8 mouse cellular contexts compared by ENCODE assay signal in genomic region chr6:113469432-113469831, GRCm38 (mm10). TPM values are rescaled to one million over a fixed set of nuclear protein-coding genes. Genes with fewer than 3 reads are reported as not detected.
DNase-seq lines count a peak whose midpoint lies in the region; ATAC-seq and TF ChIP-seq lines count a peak whose summit lies in the region.

No protein-coding gene starts in this region.

- peak; percentile 88 for TF ChIP-seq CTCF in C2C12 (IDR thresholded peaks at IDR 0.05; ENCODE audit: control insufficient read depth, insufficient read depth, insufficient read length)
- TF ChIP-seq CTCF in bone marrow, adult 2 months (IDR thresholded peaks at IDR 0.05; ENCODE audit: control insufficient read depth, insufficient read depth, low read length): peak; percentile 88

- TF ChIP-seq POLR2A in bone marrow, adult 2 months (IDR thresholded peaks at IDR 0.05; ENCODE audit: borderline replicate concordance, control insufficient read depth, low read depth, low read length): no peak

- WGBS in bone marrow, adult 2 months: 8% methylated on average over 31 of the region's 31 CpGs
- 3% methylated on average over 25 of the region's 31 CpGs for WGBS in embryonic facial prominence, embryonic 15.5 days
- WGBS in heart, embryonic 12.5 days: 2% methylated on average over 31 of the region's 31 CpGs
- 1% methylated on average over 31 of the region's 31 CpGs for WGBS in kidney, embryonic 14.5 days
- WGBS in liver, embryonic 13.5 days (ENCODE audit: insufficient replicate concordance): 2% methylated on average over 31 of the region's 31 CpGs

- H3K36me3 ChIP-seq in C2C12 (ENCODE audit: control insufficient read depth, insufficient read depth): no peaks in the 10 kb centered on the region
- no peaks in the 10 kb centered on the region for H3K36me3 ChIP-seq in embryonic facial prominence, embryonic 15.5 days
- no peaks in the 10 kb centered on the region for H3K36me3 ChIP-seq in heart, embryonic 12.5 days
- H3K36me3 ChIP-seq in kidney, embryonic 14.5 days (ENCODE audit: control insufficient read depth, insufficient read depth, low read length): no peaks in the 10 kb centered on the region
- H3K36me3 ChIP-seq in liver, embryonic 13.5 days: no peaks in the 10 kb centered on the region
- H3K36me3 ChIP-seq in splenic B cell, adult 2 months (ENCODE audit: control insufficient read depth, insufficient read depth, low read length, poor library complexity, severe bottlenecking): no peaks in the 10 kb centered on the region

- H3K4me1 ChIP-seq in bone marrow, adult 2 months (ENCODE audit: control insufficient read depth, insufficient read depth, low read length): peaks cover 4% of the 10 kb centered on the region
- H3K4me1 ChIP-seq in embryonic facial prominence, embryonic 15.5 days: peaks cover 33% of the 10 kb centered on the region
- H3K4me1 ChIP-seq in heart, embryonic 12.5 days (replicated peaks): peaks cover 31% of the 10 kb centered on the region
- H3K4me1 ChIP-seq in kidney, embryonic 14.5 days (ENCODE audit: control insufficient read depth, insufficient read depth, low read length): peaks cover 20% of the 10 kb centered on the region; the same call in 1 of the 2 replicates
- H3K4me1 ChIP-seq in liver, embryonic 13.5 days (replicated peaks): peaks cover 28% of the 10 kb centered on the region

- H3K79me3 ChIP-seq in C2C12 (ENCODE audit: low read depth): peaks cover 1% of the 10 kb centered on the region

- H3ac ChIP-seq in C2C12 (ENCODE audit: control insufficient read depth, insufficient read length, low read depth): peak overlapping the region; percentile 9

- DNase-seq in liver, embryonic 13.5 days: peak; percentile 41
- DNase-seq in naive thymus-derived CD4-positive, alpha-beta T cell, adult 2 months (ENCODE audit: low read depth): peak; percentile 72
- peak; percentile 74 for DNase-seq in splenic B cell, adult 2 months (ENCODE audit: low read depth, low spot score)

- H3K79me2 ChIP-seq in C2C12 (ENCODE audit: control insufficient read depth, insufficient read depth): no peaks in the 10 kb centered on the region

- no peaks in the 10 kb centered on the region for H3K9me3 ChIP-seq in embryonic facial prominence, embryonic 15.5 days (replicated peaks)
- H3K9me3 ChIP-seq in heart, embryonic 12.5 days (replicated peaks): no peaks in the 10 kb centered on the region
- no peaks in the 10 kb centered on the region for H3K9me3 ChIP-seq in kidney, embryonic 14.5 days (ENCODE audit: control insufficient read depth, low read length)
- H3K9me3 ChIP-seq in liver, embryonic 13.5 days (replicated peaks): no peaks in the 10 kb centered on the region

- H3K4me3 ChIP-seq in C2C12 (ENCODE audit: insufficient read depth, poor library complexity, severe bottlenecking): no peak overlapping the region
- peak overlapping the region; percentile 29 for H3K4me3 ChIP-seq in bone marrow, adult 2 months (replicated peaks; ENCODE audit: control insufficient read depth, low read depth, low read length)
- peak overlapping the region; percentile 40 for H3K4me3 ChIP-seq in embryonic facial prominence, embryonic 15.5 days (replicated peaks)
- H3K4me3 ChIP-seq in heart, embryonic 12.5 days: peak overlapping the region; percentile 45
- peak overlapping the region; percentile 36 for H3K4me3 ChIP-seq in kidney, embryonic 14.5 days (ENCODE audit: low read length)
- peak overlapping the region; percentile 45 for H3K4me3 ChIP-seq in liver, embryonic 13.5 days (replicated peaks)

- peak; percentile 61 for ATAC-seq in embryonic facial prominence, embryonic 15.5 days (ENCODE audit: insufficient number of reproducible peaks, low FRiP score, low TSS enrichment, low read depth)
- ATAC-seq in heart, embryonic 12.5 days (ENCODE audit: insufficient number of reproducible peaks, low FRiP score): peak; percentile 54
- peak; percentile 63 for ATAC-seq in kidney, embryonic 14.5 days (ENCODE audit: low FRiP score, low TSS enrichment)
- ATAC-seq in liver, embryonic 13.5 days (ENCODE audit: low read depth): peak; percentile 56

- H3K27ac ChIP-seq in bone marrow, adult 2 months (ENCODE audit: control insufficient read depth, insufficient read depth, low read depth, low read length, poor library complexity): no peak overlapping the region
- H3K27ac ChIP-seq in embryonic facial prominence, embryonic 15.5 days (replicated peaks): 0 out of 2 replicates have a peak overlapping the region, but pooled peaks have one; percentile 41
- no peak overlapping the region for H3K27ac ChIP-seq in heart, embryonic 12.5 days (ENCODE audit: poor library complexity, severe bottlenecking)
- H3K27ac ChIP-seq in kidney, embryonic 14.5 days (ENCODE audit: low read depth, low read length): no peak overlapping the region
- H3K27ac ChIP-seq in liver, embryonic 13.5 days: no peak overlapping the region

- H3K4me2 ChIP-seq in embryonic facial prominence, embryonic 15.5 days (replicated peaks): peak overlapping the region; percentile 68
- H3K4me2 ChIP-seq in heart, embryonic 12.5 days: peak overlapping the region; percentile 81
- peak overlapping the region; percentile 67 for H3K4me2 ChIP-seq in kidney, embryonic 14.5 days (replicated peaks; ENCODE audit: low read depth, low read length)
- H3K4me2 ChIP-seq in liver, embryonic 13.5 days: peak overlapping the region; percentile 70

- peaks cover 9% of the 10 kb centered on the region for H3K27me3 ChIP-seq in C2C12 (ENCODE audit: control insufficient read depth, insufficient read depth, insufficient read length)
- H3K27me3 ChIP-seq in embryonic facial prominence, embryonic 15.5 days: peaks cover 11% of the 10 kb centered on the region; the same call in 1 of the 2 replicates
- H3K27me3 ChIP-seq in heart, embryonic 12.5 days (replicated peaks): peaks cover 64% of the 10 kb centered on the region
- H3K27me3 ChIP-seq in kidney, embryonic 14.5 days (ENCODE audit: control insufficient read depth, insufficient read depth, low read length): peaks cover 8% of the 10 kb centered on the region; the same call in 1 of the 2 replicates
- peaks cover 30% of the 10 kb centered on the region for H3K27me3 ChIP-seq in liver, embryonic 13.5 days
- H3K27me3 ChIP-seq in splenic B cell, adult 2 months (ENCODE audit: control insufficient read depth, insufficient read depth, low read length, poor library complexity, severe bottlenecking): no peaks in the 10 kb centered on the region

- peak overlapping the region; percentile 0; the same call in 1 of the 2 replicates for H3K9ac ChIP-seq in embryonic facial prominence, embryonic 15.5 days
- peak overlapping the region; percentile 59 for H3K9ac ChIP-seq in heart, embryonic 12.5 days
- H3K9ac ChIP-seq in kidney, embryonic 14.5 days (ENCODE audit: low read depth, low read length): peak overlapping the region; percentile 36; the same call in 1 of the 2 replicates
- peak overlapping the region; percentile 50; the same call in 1 of the 2 replicates for H3K9ac ChIP-seq in liver, embryonic 13.5 days

RNA-seq across cellular contexts. Expression of gene Il17rc, which starts 1.8 kb away (rescaled TPM):
- 36.2 TPM for polyA plus RNA-seq in C2C12 (2012; fragmentation: generic; extraction: Trizol)
- polyA plus RNA-seq in bone marrow, adult 2 months (2011; ENCODE audit: insufficient read depth, insufficient read length, low replicate concordance, missing spikeins): not detected in 2 replicates
- 34.3 and 37.5 TPM in 2 replicates for polyA plus RNA-seq in embryonic facial prominence, embryonic 15.5 days (2015; fragmentation: Nextera tagmentation; extraction: Ambion mirVana)
- 4.5 and 4.7 TPM in 2 replicates for polyA plus RNA-seq in heart, embryonic 12.5 days (2016; fragmentation: Nextera tagmentation; extraction: Ambion mirVana)
- 9.3 and 9.5 TPM in 2 replicates for polyA plus RNA-seq in kidney, embryonic 14.5 days (2014; fragmentation: Nextera tagmentation; extraction: Ambion mirVana)
- polyA plus RNA-seq in liver, embryonic 13.5 days (2015; fragmentation: Nextera tagmentation; extraction: Ambion mirVana): 5.3 and 6.2 TPM in 2 replicates

RNA-seq across cellular contexts. Expression of gene Il17re, which starts 11.1 kb away (rescaled TPM):
- polyA plus RNA-seq in C2C12 (2012; fragmentation: generic; extraction: Trizol): not detected
- polyA plus RNA-seq in bone marrow, adult 2 months (2011; ENCODE audit: insufficient read depth, insufficient read length, low replicate concordance, missing spikeins): 4.7 and 10.0 TPM in 2 replicates
- polyA plus RNA-seq in embryonic facial prominence, embryonic 15.5 days (2015; fragmentation: Nextera tagmentation; extraction: Ambion mirVana): 11.7 and 12.2 TPM in 2 replicates
- polyA plus RNA-seq in heart, embryonic 12.5 days (2016; fragmentation: Nextera tagmentation; extraction: Ambion mirVana): 0.94 and 1.3 TPM in 2 replicates
- polyA plus RNA-seq in kidney, embryonic 14.5 days (2014; fragmentation: Nextera tagmentation; extraction: Ambion mirVana): 3.5 and 6.1 TPM in 2 replicates
- polyA plus RNA-seq in liver, embryonic 13.5 days (2015; fragmentation: Nextera tagmentation; extraction: Ambion mirVana): 0.16 and 0.20 TPM in 2 replicates

RNA-seq across cellular contexts. Expression of gene Creld1, which starts 13.7 kb away (rescaled TPM):
- 16.4 TPM for polyA plus RNA-seq in C2C12 (2012; fragmentation: generic; extraction: Trizol)
- polyA plus RNA-seq in bone marrow, adult 2 months (2011; ENCODE audit: insufficient read depth, insufficient read length, low replicate concordance, missing spikeins): 4.7 and 13.4 TPM in 2 replicates
- polyA plus RNA-seq in embryonic facial prominence, embryonic 15.5 days (2015; fragmentation: Nextera tagmentation; extraction: Ambion mirVana): 21.5 and 22.5 TPM in 2 replicates
- polyA plus RNA-seq in heart, embryonic 12.5 days (2016; fragmentation: Nextera tagmentation; extraction: Ambion mirVana): 42.7 and 46.9 TPM in 2 replicates
- polyA plus RNA-seq in kidney, embryonic 14.5 days (2014; fragmentation: Nextera tagmentation; extraction: Ambion mirVana): 22.9 and 25.4 TPM in 2 replicates
- polyA plus RNA-seq in liver, embryonic 13.5 days (2015; fragmentation: Nextera tagmentation; extraction: Ambion mirVana): 7.4 and 8.0 TPM in 2 replicates

RNA-seq across cellular contexts. Expression of gene Jagn1, which starts 27.1 kb away (rescaled TPM):
- 76.4 TPM for polyA plus RNA-seq in C2C12 (2012; fragmentation: generic; extraction: Trizol)
- 5.0 and 14.4 TPM in 2 replicates for polyA plus RNA-seq in bone marrow, adult 2 months (2011; ENCODE audit: insufficient read depth, insufficient read length, low replicate concordance, missing spikeins)
- 81.4 and 84.8 TPM in 2 replicates for polyA plus RNA-seq in embryonic facial prominence, embryonic 15.5 days (2015; fragmentation: Nextera tagmentation; extraction: Ambion mirVana)
- 58.5 and 61.1 TPM in 2 replicates for polyA plus RNA-seq in heart, embryonic 12.5 days (2016; fragmentation: Nextera tagmentation; extraction: Ambion mirVana)
- 95.9 and 103 TPM in 2 replicates for polyA plus RNA-seq in kidney, embryonic 14.5 days (2014; fragmentation: Nextera tagmentation; extraction: Ambion mirVana)
- 51.8 and 53.3 TPM in 2 replicates for polyA plus RNA-seq in liver, embryonic 13.5 days (2015; fragmentation: Nextera tagmentation; extraction: Ambion mirVana)

RNA-seq across cellular contexts. Expression of gene Prrt3, which starts 32.3 kb away (rescaled TPM):
- polyA plus RNA-seq in C2C12 (2012; fragmentation: generic; extraction: Trizol): 0.04 TPM
- polyA plus RNA-seq in bone marrow, adult 2 months (2011; ENCODE audit: insufficient read depth, insufficient read length, low replicate concordance, missing spikeins): 0.80 TPM in 1 of 2 replicates, not detected in the other
- polyA plus RNA-seq in embryonic facial prominence, embryonic 15.5 days (2015; fragmentation: Nextera tagmentation; extraction: Ambion mirVana): 1.6 and 2.0 TPM in 2 replicates
- polyA plus RNA-seq in heart, embryonic 12.5 days (2016; fragmentation: Nextera tagmentation; extraction: Ambion mirVana): 0.28 and 0.40 TPM in 2 replicates
- 0.73 and 1.6 TPM in 2 replicates for polyA plus RNA-seq in kidney, embryonic 14.5 days (2014; fragmentation: Nextera tagmentation; extraction: Ambion mirVana)
- 0.07 TPM in 2 replicates for polyA plus RNA-seq in liver, embryonic 13.5 days (2015; fragmentation: Nextera tagmentation; extraction: Ambion mirVana)

Comparison
In these comparisons a context has a peak if more than half of its experiments do, and no peak if none do; other contexts are left out.
1. H3K9ac ChIP-seq: peak in every context shown above with its lines; median percentile 59 in heart, embryonic 12.5 days; 50 in liver, embryonic 13.5 days; 36 in kidney, embryonic 14.5 days; 0 in embryonic facial prominence, embryonic 15.5 days.